Mouse (Mus musculus): ENCODE measurements at regions not wholly inside any gene's neighbourhood (a gene's known extent, or its start where the extent isn't known, plus 50 kb on each side); places are given as distances from the start of the nearest gene placed in this dataset.

GRCm38 (mm10) chr3:52859848-52860247, 157.2 kb downstream of the Cog6 start:
- DNase-seq (ENCODE audit: low read depth): no peak

GRCm38 (mm10) chr3:52859266-52859825, 157.7 kb downstream of the Cog6 start:
- DNase-seq (ENCODE audit: low read depth): no peak

- no peak for DNase-seq (ENCODE audit: low read depth)
Observed at GRCm38 (mm10) chr3:52858259-52858658, 158.8 kb downstream of the Cog6 start.

- DNase-seq (ENCODE audit: low read depth): no peak
Observed at GRCm38 (mm10) chr3:52857076-52857475, 160.0 kb downstream of the Cog6 start.

GRCm38 (mm10) chr3:52854560-52854959, 162.5 kb downstream of the Cog6 start:
- no peak for DNase-seq (ENCODE audit: low read depth)

- DNase-seq (ENCODE audit: low read depth): no peak
Observed at GRCm38 (mm10) chr3:52853126-52853525, 163.9 kb downstream of the Cog6 start.

GRCm38 (mm10) chr3:52845166-52845565, 171.9 kb downstream of the Cog6 start:
- DNase-seq (ENCODE audit: low read depth): no peak

- no peak for DNase-seq (ENCODE audit: low read depth)
Observed at GRCm38 (mm10) chr3:52843998-52844397, 173.0 kb downstream of the Cog6 start.

GRCm38 (mm10) chr3:52842866-52843425, 174.1 kb downstream of the Cog6 start:
- no peak for DNase-seq (ENCODE audit: low read depth)

GRCm38 (mm10) chr3:52840160-52840953, 176.7 kb downstream of the Cog6 start:
- no peak for DNase-seq (ENCODE audit: low read depth)

GRCm38 (mm10) chr3:52838020-52838419, 179.0 kb downstream of the Cog6 start:
- no peak for DNase-seq (ENCODE audit: low read depth)

GRCm38 (mm10) chr3:52837527-52837926, 179.5 kb downstream of the Cog6 start:
- no peak for DNase-seq (ENCODE audit: low read depth)

- DNase-seq (ENCODE audit: low read depth): no peak
Observed at GRCm38 (mm10) chr3:52836780-52837179, 180.3 kb downstream of the Cog6 start.

GRCm38 (mm10) chr3:52832421-52832820, 184.6 kb downstream of the Cog6 start:
- no peak for DNase-seq (ENCODE audit: low read depth)

GRCm38 (mm10) chr3:52831986-52832385, 185.1 kb downstream of the Cog6 start:
- DNase-seq (ENCODE audit: low read depth): no peak

- DNase-seq (ENCODE audit: low read depth): no peak
Observed at GRCm38 (mm10) chr3:52830101-52830500, 186.9 kb downstream of the Cog6 start.

- DNase-seq (ENCODE audit: low read depth): no peak
Observed at GRCm38 (mm10) chr3:52829069-52829468, 188.0 kb downstream of the Cog6 start.

- no peak for DNase-seq (ENCODE audit: low read depth)
Observed at GRCm38 (mm10) chr3:52828473-52828872, 188.6 kb downstream of the Cog6 start.

- DNase-seq (ENCODE audit: low read depth): no peak
Observed at GRCm38 (mm10) chr3:52822848-52823247, 194.2 kb downstream of the Cog6 start.

- no peak for DNase-seq (ENCODE audit: low read depth)
Observed at GRCm38 (mm10) chr3:52821450-52821849, 195.6 kb downstream of the Cog6 start.

- peak; percentile 64 for DNase-seq (ENCODE audit: low read depth)
Observed at GRCm38 (mm10) chr3:52818401-52818800, 198.6 kb downstream of the Cog6 start.

- DNase-seq (ENCODE audit: low read depth): no peak
Observed at GRCm38 (mm10) chr3:52817416-52817815, 199.6 kb downstream of the Cog6 start.

- DNase-seq (ENCODE audit: low read depth): no peak
Observed at GRCm38 (mm10) chr3:52815497-52815896, 201.5 kb downstream of the Cog6 start.

Measured in fibroblast of lung, adult 2 months (primary cell).